Mouse (Mus musculus): Measurements from ENCODE around the gene March1. TPM values are rescaled to one million over a fixed set of nuclear protein-coding genes. Genes with fewer than 3 reads are reported as not detected.

The March1 gene
- total RNA-seq, 2 experiments from 2014 or later = 77.1 to 87.0 TPM

DNA sequence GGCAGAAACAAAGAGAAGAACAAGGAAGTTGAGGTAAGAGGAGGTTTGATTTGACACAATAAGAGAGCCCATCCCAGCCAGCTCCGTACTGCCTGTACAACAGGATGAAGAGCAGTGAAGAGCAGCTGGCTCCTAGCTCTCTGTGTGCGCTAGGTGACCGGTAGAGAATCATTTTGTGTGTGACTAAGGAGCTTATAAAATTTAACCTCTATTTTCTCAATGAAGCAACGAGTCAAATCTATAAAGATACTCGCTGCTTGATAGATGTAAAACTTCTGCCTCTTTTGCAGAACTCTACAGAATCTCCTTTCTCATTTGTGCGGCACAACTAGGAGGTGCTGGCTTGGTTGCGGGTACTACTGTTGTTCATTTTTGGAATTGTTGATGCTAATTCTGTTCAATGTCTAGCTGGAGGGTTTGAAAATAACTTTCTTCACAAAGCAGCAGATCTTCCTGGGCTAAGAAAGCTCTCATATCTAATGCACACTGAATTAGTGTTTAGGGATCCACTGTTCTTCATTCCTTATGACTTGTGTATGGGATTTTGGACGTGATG is 349.6 kb downstream of the March1 start:
- no peak for DNase-seq (ENCODE audit: extremely low spot score in 1 of 2, low spot score in 2 of 2)
- intact Hi-C loops (cut with DNase I) = no loop called here

DNA sequence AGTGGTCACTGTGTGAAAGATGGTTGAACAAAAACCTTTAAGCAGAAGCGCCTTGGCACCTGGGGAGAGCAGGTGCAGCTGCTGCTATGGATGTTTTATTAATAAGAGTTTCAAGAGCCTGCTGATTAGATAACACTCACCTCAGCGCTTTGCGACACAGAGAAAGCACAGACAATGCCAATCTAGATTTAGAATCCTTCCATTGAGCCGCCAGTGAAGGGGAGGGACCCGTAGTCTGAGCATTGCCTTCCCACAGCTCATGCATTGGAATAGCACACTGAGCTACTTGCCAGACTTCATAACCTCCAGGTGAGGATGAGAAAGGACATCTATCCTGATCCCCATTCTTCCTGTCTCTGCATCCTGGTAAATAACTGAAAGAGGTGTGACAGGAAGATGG is 359.2 kb downstream of the March1 start:
- intact Hi-C loops (cut with DNase I) = no loop called here
- no peak for DNase-seq (ENCODE audit: extremely low spot score in 1 of 2, low spot score in 2 of 2)

DNA sequence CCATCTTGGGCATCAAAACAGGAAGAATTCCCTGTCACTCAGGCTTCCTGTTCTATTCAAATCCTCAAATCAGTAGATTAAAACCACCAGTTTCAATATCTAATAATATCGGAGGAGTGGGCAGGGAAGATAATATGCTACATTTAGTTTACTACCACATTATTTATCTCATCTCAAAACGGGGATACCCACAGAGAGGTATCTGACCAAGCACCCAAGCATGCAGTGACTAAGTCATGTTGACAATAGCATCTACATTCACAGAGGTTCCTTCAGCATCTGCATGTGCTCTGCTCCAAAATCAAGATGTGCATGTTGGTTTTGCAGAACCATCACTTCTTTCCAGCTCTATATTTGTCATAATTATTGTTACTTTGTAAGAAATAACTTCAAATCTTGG is 364.3 kb downstream of the March1 start:
- DNase-seq (ENCODE audit: extremely low spot score in 1 of 2, low spot score in 2 of 2) = no peak

GRCm38 (mm10) chr8:65987665-65988064 is 370.0 kb downstream of the March1 start:
- intact Hi-C loops (cut with DNase I) = no loop called here
- DNase-seq (ENCODE audit: extremely low spot score in 1 of 2, low spot score in 2 of 2) = peak in 1 of 2 experiments; percentile 8

More for the DNA sequence above, 364.3 kb downstream of the March1 start:
- intact Hi-C loops (cut with DNase I) = no loop called here

- intact Hi-C loops (cut with DNase I) = no loop called here
- no peak for DNase-seq (ENCODE audit: extremely low spot score in 1 of 2, low spot score in 2 of 2)
Observed at GRCm38 (mm10) chr8:66022815-66023214, 405.1 kb downstream of the March1 start.

DNA sequence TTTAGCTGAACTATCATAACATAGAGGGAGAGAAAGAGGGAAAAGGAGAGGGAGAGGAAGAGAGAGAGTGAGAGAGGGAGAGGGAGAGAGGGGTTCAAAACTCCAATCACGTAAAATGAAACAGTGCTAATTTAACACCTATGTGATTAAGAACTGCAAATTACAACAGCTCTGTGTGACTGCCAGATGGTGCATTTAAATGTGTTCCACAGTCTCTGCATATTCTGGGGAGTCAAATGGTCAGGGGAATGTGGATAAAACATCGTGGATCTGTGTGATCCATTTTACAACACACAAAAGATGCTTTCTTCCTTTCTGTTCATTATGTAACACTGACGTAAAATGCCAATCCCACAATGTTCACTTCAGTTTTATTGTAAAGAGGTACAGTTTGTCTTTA is 416.0 kb downstream of the March1 start:
- DNase-seq (ENCODE audit: extremely low spot score in 1 of 2, low spot score in 2 of 2) = no peak
- intact Hi-C loops (cut with DNase I) = no loop called here

DNA sequence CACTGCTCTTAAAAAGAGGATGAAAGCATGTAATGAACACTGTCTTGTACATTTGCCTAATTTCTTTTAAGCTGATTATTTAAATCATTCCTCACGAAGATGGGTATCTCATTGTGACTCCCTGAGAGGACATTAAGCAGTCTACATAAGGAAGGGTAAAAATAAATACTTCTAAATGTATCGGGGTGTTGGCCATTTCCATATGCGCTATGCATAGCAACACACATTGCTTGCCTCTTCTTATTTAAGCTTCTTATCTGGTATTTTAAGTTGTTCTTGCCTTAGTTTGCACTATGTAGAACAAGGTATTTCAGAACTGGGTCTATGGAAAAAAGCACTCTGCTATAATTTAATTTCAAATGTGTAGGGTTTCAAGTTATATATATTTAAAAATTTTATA is 416.7 kb downstream of the March1 start:
- no peak for DNase-seq (ENCODE audit: extremely low spot score in 1 of 2, low spot score in 2 of 2)
- intact Hi-C loops (cut with DNase I) = no loop called here

DNA sequence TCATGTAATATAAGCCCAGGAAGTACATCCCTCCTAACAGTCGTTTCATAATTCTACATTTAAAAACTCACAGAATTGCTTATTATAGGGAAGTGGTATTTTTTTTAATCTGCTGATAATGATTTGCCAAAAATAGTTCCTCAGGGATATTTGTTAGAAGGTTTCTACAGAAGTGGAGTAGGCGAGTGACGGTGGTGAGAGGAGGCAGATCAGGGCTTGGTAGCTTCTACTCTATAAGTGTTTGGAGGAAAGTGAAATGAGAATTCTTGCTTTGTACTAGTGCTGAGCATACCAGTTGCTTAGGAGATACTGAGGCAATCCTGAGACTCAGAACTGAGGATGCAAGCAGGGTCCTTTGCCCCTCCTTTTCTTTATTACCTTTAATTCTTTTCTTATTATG is 476.5 kb downstream of the March1 start:
- intact Hi-C loops (cut with DNase I) = no loop called here
- DNase-seq (ENCODE audit: extremely low spot score in 1 of 2, low spot score in 2 of 2) = no peak

- no peak for DNase-seq (ENCODE audit: extremely low spot score in 1 of 2, low spot score in 2 of 2)
- intact Hi-C loops (cut with DNase I) = no loop called here
Observed at GRCm38 (mm10) chr8:66098148-66098547, 480.4 kb downstream of the March1 start.

DNA sequence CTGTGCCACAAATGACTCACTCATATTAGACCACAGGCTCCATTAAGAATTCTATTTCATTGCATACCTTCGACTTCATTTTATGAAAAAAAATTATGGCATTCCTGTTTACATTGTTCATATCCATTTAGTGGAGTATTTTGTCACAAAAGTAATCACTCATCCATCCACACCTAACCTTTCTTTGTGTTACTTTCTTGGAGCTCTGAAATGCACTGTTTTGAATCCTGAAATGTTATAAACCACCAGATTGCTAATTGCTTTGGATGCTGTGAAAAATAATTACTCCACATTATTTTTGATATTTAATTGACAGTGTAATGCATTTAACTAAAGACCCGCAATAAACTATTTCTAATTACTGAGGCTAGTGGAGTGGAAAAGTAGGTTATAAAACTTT is 501.6 kb downstream of the March1 start:
- intact Hi-C loops (cut with DNase I) = no loop called here
- no peak for DNase-seq (ENCODE audit: extremely low spot score in 1 of 2, low spot score in 2 of 2)

- no peak for DNase-seq (ENCODE audit: extremely low spot score in 1 of 2, low spot score in 2 of 2)
- intact Hi-C loops (cut with DNase I) = no loop called here
Observed at GRCm38 (mm10) chr8:66159648-66160047, 541.9 kb downstream of the March1 start.

DNA sequence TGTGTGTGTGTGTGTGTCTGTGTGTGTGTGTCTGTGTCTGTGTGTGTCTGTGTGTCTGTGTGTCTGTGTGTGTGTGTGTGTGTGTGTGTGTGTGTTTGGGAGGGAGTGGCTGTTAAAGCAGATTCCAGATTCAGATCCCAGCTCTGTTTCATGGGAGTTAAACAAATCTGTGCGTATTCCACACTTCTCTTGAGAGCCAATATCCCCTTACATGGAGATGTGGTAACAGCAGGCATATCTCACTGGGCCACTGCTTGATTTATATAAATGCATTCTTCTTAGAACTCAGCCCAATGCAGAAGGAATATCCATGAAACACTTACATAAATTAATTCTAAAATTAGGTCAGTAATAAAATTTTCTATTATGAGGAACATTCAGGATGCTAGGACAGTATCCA is 549.1 kb downstream of the March1 start:
- no peak for DNase-seq (ENCODE audit: extremely low spot score in 1 of 2, low spot score in 2 of 2)
- intact Hi-C loops (cut with DNase I) = no loop called here

- DNase-seq (ENCODE audit: extremely low spot score in 1 of 2, low spot score in 2 of 2) = no peak
- intact Hi-C loops (cut with DNase I) = no loop called here
Observed at GRCm38 (mm10) chr8:66167405-66168173, 549.9 kb downstream of the March1 start.

DNA sequence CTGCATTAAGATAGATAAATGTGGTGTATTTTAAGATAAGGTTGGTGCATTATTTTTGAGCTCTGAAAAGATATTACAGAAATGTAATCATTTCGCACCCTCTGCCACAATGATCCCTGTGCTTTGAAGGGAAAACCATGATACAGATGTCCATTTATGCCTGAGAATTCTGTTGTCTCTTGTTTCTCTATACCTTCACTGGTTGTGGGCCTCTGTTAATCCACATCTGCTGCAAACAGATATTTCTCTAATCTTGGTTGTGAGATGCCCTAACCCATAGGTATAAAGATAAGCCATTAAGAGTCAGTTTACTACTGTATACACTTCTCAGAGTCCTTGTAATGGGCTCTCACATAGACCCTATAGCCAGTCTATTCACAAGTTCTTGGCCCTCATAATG is 561.6 kb downstream of the March1 start:
- intact Hi-C loops (cut with DNase I) = no loop called here
- no peak for DNase-seq (ENCODE audit: extremely low spot score in 1 of 2, low spot score in 2 of 2)

DNA sequence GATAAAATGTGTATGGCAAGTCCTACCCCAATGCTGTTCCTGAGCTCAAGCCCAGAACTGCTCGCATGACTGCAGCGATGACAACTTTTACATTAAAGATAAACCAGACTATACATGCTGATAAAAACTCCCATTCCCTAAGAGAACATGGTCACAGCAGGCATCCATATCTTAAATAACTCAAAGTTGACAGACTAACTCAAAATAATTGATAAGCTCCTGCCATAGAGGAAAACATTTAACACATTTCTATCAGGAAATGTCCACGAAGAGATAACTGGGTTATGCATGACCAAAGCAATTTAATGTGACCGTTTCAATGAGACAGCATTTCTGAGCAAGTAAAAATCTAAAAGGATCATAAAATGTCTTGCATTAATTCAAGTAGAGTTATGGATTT is 563.6 kb downstream of the March1 start:
- DNase-seq (ENCODE audit: extremely low spot score in 1 of 2, low spot score in 2 of 2) = no peak
- intact Hi-C loops (cut with DNase I) = no loop called here

- no peak for DNase-seq (ENCODE audit: extremely low spot score in 1 of 2, low spot score in 2 of 2)
- intact Hi-C loops (cut with DNase I) = no loop called here
Observed at GRCm38 (mm10) chr8:66182257-66182656, 564.6 kb downstream of the March1 start.

DNA sequence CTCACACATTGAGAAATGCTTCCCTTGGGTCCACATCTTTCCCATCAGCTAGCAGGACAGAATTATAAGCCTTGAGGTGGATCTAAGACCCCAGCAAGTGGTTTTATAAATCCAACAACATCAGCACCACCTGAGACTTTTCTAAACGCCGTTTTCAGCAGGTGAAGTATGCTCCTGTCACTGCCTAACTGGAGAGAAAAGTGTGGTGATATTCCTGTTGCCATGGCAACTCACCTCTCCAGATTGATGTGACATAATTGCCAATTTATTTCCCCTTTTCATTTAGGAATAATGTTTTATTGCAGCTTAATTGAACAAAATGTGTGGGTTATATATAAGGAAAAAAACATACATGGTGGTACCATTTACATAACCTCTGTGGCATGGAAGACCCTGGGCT is 565.8 kb downstream of the March1 start:
- no peak for DNase-seq (ENCODE audit: extremely low spot score in 1 of 2, low spot score in 2 of 2)
- intact Hi-C loops (cut with DNase I) = no loop called here

DNA sequence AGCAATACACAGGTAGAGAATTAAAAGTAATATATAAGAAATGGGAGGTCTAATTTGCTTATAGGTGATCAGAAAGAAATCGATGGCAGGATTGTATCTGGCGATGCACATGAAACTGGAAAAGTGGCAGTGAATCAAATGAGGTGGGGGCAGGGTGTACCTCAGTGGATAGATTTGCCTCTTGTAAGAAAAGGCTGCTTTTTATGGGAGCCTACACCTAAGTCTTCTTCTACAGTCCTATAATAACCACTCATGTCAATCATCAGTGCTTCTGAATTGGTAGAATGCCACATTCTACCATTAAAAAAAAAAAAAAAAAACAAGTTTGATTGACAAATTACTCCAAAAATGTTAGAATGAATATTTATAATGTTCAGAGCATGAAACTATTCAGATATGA is 567.5 kb downstream of the March1 start:
- intact Hi-C loops (cut with DNase I) = no loop called here
- no peak for DNase-seq (ENCODE audit: extremely low spot score in 1 of 2, low spot score in 2 of 2)

- DNase-seq (ENCODE audit: extremely low spot score in 1 of 2, low spot score in 2 of 2) = no peak
Observed at GRCm38 (mm10) chr8:66194416-66194815, 576.7 kb downstream of the March1 start.

DNA sequence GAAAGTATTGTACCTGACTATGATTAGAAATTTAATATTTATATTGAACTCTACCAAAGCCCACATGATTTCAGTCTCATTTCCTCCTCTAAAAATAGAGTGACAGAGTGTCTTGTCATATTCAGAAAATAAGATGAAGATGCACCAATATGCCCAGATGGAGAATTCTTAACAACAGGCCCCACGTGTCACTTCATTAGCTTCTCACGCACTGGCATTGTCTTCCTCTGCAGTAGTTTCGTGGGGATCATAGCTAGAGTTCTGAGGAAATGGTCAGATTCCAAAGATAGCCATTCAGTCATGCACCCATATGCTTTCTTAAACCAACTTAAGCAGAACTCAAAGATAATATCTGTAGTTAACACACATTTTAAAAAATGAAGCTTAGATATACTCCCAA is 582.5 kb downstream of the March1 start:
- no peak for DNase-seq (ENCODE audit: extremely low spot score in 1 of 2, low spot score in 2 of 2)
- intact Hi-C loops (cut with DNase I) = no loop called here

More at GRCm38 (mm10) chr8:66194416-66194815, 576.7 kb downstream of the March1 start:
- intact Hi-C loops (cut with DNase I) = no loop called here

Measured in left cerebral cortex, postnatal 10 days (tissue).